Mouse (Mus musculus) kidney, embryonic 16.5 days (tissue): ENCODE measurements around the gene Zc3h6. TPM values are rescaled to one million over a fixed set of nuclear protein-coding genes. Genes with fewer than 3 reads are reported as not detected.

ENCODE experiments used
- ATAC-seq: fragments of 200-750 bp; cut with Nextera tagmentation; 2 replicates; pipeline ENCODE4 v1.8.0; 2017; ENCODE audit warnings: moderate TSS enrichment; ENCODE audit not compliant: low FRiP score, low TSS enrichment
- H3K27ac ChIP-seq: fragments of 300-500 bp; sonication (generic); 2 replicates; pipeline ENCODE4 v1.5.1; 2014; ENCODE audit warnings: low read length
- H3K27me3 ChIP-seq: fragments of 300-500 bp; sonication (generic); 2 replicates; pipeline ENCODE4 v1.6.1; 2014; ENCODE audit warnings: low read length, control low read depth, mixed read lengths; ENCODE audit not compliant: insufficient read depth
- H3K36me3 ChIP-seq: fragments of 300-500 bp; sonication (generic); 2 replicates; pipeline ENCODE4 v1.6.1; 2014; ENCODE audit warnings: low read length, control low read depth, mixed read lengths; ENCODE audit not compliant: insufficient read depth
- H3K4me1 ChIP-seq: fragments of 300-500 bp; sonication (generic); 2 replicates; pipeline ENCODE4 v1.6.1; 2014; ENCODE audit warnings: low read length, control low read depth, mixed read lengths; ENCODE audit not compliant: insufficient read depth
- H3K4me2 ChIP-seq: fragments of 300-500 bp; sonication (generic); replicated peaks from 2 replicates; pipeline ENCODE4 v1.6.1; 2014; ENCODE audit warnings: low read depth, low read length
- H3K4me3 ChIP-seq: fragments of 300-500 bp; sonication (generic); 2 replicates; pipeline ENCODE4 v1.5.1; 2014; ENCODE audit warnings: mild to moderate bottlenecking, low read length
- H3K9ac ChIP-seq: fragments of 300-500 bp; sonication (generic); replicated peaks from 2 replicates; pipeline ENCODE4 v1.6.1; 2014; ENCODE audit warnings: low read length
- H3K9me3 ChIP-seq: fragments of 300-500 bp; sonication (generic); 2 replicates; pipeline ENCODE4 v1.6.1; 2016; ENCODE audit warnings: low read length, control low read depth
- WGBS: fragments of 180-500 bp; shearing (Covaris S2); extraction: QIAGEN DNeasy Blood & Tissue Kit; methylation state at CpG from one replicate; pipeline ENCODE4 v1.1.7; 2014; 5-methylcytosine and 5-hydroxymethylcytosine counted together
- microRNA-seq: library from miRNA; unstranded; fragments of <30 nt; microRNA quantifications from one replicate; pipeline ENCODE4, GENCODE M21; 2016
- polyA plus RNA-seq: library from polyadenylated mRNA; unstranded; fragments of >200 nt; fragmentation: Nextera tagmentation; extraction: Ambion mirVana; gene quantifications from 2 replicates; pipeline ENCODE4 v1.2.1, GENCODE M21; 2015

Zc3h6 gene
- polyA plus RNA-seq, 1 experiment from 2014 or later, result 1.4 TPM

DNA sequence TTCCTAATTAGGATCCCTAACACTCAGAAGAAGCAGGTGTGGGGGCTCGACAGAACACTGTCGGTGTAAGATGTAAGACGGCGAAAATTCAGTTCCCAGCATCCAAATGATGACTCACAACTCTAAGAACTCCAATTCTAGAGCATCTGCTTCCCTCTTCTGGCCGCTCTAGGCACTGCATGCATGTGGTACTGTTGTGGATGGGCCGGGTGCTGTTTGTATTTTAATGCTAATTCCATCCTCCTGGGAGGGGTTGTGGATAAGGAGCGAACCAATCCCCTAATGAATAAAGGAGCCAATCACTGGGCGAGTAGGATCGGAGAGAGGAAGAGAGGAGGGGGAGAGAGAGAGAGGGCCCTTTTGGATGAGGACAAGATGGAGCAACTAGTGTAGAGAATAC lies 89.4 kb downstream of the Zc3h6 start:
- Histone ChIP-seq H3K9me3 (peaks cover 17% of the 10 kb centered on the region), H3K36me3 (no peaks in the 10 kb centered on the region), H3K27me3 (no peaks in the 10 kb centered on the region), H3K4me1 (no peaks in the 10 kb centered on the region), H3K4me2 (no peak overlapping the region), H3K4me3 (no peak overlapping the region), H3K27ac (no peak overlapping the region), H3K9ac (no peak overlapping the region)
- ATAC-seq, result no peak
- WGBS, result 53% methylated on average over 9 of the region's 9 CpGs

DNA sequence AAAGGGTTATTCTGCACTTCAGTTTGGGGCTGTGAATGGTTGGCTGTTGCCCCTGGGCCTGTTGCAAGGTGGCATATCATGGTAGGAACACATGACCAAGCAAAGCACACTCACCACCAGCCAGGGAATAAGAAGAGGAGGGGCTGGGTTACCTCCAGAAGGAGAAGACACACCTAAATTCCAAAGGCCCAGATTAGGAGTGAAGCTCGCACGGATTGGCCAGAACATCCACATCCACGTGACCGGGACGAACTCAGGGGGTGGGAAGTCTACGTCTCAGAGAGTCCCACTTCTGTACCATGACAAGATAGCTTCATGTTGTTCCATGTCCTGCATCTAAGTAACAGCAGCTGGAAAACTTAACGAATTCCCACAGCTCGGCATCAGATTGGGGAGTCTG lies 90.1 kb downstream of the Zc3h6 start:
- Histone ChIP-seq H3K27ac (no peak overlapping the region), H3K4me3 (no peak overlapping the region), H3K4me1 (no peaks in the 10 kb centered on the region), H3K4me2 (no peak overlapping the region), H3K9me3 (peaks cover 17% of the 10 kb centered on the region), H3K27me3 (no peaks in the 10 kb centered on the region), H3K36me3 (no peaks in the 10 kb centered on the region), H3K9ac (no peak overlapping the region)
- ATAC-seq, result no peak
- 95% methylated on average over 8 of the region's 8 CpGs for WGBS

DNA sequence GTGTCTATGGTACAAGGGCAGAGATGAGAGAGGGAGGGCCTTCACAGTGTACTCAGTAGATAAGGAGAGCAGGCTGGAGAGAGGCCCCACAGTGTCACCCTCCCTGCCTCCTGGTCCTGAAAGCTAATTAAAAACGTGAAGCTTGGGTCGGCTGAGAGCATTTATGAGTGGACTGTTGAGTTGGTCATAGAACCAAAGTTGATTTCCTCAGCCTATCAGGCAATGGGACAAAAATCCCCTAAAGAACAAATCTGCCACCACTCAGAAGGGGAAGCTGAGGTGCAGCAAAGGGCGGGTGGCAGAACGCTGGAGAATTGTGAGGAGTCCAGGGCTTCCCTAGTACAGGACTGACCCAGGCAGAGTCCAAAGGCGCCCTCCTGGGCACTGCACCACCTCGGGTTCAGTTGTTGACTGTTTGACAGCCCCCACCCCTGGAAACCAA lies 90.7 kb downstream of the Zc3h6 start:
- no peak overlapping the region for H3K9ac ChIP-seq
- H3K4me1 ChIP-seq, result no peaks in the 10 kb centered on the region
- no peaks in the 10 kb centered on the region for H3K27me3 ChIP-seq
- H3K4me2 ChIP-seq, result no peak overlapping the region
- peaks cover 17% of the 10 kb centered on the region for H3K9me3 ChIP-seq
- H3K36me3 ChIP-seq, result no peaks in the 10 kb centered on the region
- no peak overlapping the region for H3K4me3 ChIP-seq
- no peak overlapping the region for H3K27ac ChIP-seq
- WGBS, result 89% methylated on average over 6 of the region's 6 CpGs
- no peak for ATAC-seq

DNA sequence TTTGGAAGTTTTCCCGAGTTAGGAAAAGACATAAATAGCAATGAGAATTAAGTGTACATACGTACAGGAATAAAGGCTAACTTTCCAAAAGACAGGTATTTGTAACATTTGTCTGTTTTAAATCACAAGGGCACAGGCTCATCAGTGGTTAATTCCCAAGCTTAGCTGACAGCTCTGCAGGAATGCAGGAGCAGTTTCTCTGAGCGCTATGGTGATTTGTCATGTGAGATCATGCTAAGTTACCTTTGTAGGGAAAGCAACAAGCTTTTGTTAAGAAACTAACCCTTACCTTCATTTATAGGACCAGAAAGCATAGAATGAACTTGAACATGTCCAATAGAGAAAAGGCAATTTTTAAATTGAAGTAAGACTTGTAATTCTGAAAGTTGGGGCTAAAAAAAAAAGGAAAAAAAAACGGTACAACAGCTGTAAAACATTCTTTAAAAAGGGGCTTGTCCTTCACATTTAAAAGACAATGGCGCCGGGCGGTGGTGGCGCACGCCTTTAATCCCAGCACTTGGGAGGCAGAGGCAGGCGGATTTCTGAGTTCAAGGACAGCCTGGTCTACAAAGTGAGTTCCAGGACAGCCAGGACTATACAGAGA lies 94.4 kb downstream of the Zc3h6 start:
- H3K4me1 ChIP-seq, result no peaks in the 10 kb centered on the region; the same call in 1 of the 2 replicates
- no peak overlapping the region for H3K4me2 ChIP-seq
- H3K9ac ChIP-seq, result no peak overlapping the region
- peaks cover 13% of the 10 kb centered on the region for H3K9me3 ChIP-seq
- H3K27ac ChIP-seq, result no peak overlapping the region
- no peaks in the 10 kb centered on the region for H3K36me3 ChIP-seq
- H3K27me3 ChIP-seq, result no peaks in the 10 kb centered on the region
- ATAC-seq, result no peak
- H3K4me3 ChIP-seq, result no peak overlapping the region
- 81% methylated on average over 10 of the region's 10 CpGs for WGBS

DNA sequence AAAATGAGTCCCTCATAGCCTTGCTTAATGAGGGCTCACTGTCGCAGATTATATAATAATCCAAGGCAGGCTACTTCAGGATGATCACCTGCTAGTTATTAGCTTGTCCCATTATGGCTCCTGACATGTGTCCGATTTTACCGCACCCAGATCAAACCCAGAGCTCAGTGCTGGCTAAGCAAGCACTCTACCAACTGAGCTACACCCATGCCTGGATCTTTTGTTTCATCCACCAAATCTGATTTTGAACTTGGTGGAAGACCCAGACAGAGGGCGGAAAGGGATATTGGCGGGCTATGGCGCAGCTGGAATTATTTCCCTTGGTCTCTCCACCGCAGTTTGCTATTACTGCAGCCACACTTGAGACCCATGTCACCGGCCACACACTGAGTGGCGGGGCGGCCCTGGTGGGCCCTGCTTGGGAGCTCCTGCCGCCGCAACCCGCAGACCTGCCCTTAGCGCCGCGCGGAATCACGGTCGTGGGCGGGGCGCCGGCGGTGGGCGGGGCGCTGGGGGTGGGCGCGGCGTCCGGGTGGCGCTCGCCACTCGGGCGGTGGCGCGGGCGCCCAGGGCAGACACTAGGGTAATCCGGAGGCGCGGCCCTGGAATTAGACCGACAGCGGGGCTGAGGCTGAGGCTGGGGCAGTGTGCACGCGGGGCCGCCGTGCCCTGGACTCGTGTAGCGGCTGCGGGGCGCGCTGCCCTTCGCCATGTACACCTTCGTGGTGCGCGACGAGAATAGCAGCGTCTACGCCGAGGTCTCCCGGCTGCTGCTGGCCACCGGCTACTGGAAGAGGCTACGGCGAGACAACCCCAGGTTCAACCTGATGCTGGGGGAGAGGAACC lies 98.5 kb downstream of the Zc3h6 start, which contains the start of gene Ttl:
Ttl (plus strand) TSS at position 506 of the 846 bp plus-strand sequence.
- H3K9ac ChIP-seq, result peak within 1 kb of the TSS; percentile 75
- no peaks in the 10 kb centered on the region for H3K9me3 ChIP-seq
- peak within 1 kb of the TSS; percentile 75 for H3K4me2 ChIP-seq
- H3K4me3 ChIP-seq, result peak within 1 kb of the TSS; percentile 66
- H3K27ac ChIP-seq, result peak within 1 kb of the TSS; percentile 45
- peak; percentile 93 for ATAC-seq
- WGBS, result 1% methylated on average over 57 of the region's 62 CpGs
- H3K27me3 ChIP-seq, result no peaks in the 10 kb centered on the region
- H3K4me1 ChIP-seq, result peaks cover 12% of the 10 kb centered on the region
- peaks cover 13% of the 10 kb centered on the region; the same call in 1 of the 2 replicates for H3K36me3 ChIP-seq

DNA sequence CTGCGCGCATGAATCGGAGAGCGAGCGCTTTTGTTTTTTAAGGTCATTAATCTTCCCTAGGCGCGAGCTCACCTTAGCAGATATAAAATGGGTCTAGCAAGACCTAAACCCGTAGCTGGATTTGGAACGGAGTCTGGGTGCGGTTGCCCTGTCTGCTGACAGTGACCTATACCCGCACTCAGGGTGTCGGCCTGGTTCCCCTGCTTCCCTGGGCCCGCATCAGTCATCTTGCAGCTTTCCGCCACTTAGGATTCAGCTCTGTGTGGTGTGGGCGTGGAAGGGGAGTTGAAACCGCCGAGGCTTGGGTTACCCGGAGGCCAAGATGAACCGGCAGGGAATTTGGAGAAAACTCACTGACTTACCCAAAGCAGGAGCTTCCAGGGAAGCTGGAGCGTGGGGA lies 99.1 kb downstream of the Zc3h6 start:
- Histone ChIP-seq H3K4me2 (peak overlapping the region; percentile 75), H3K4me3 (peak overlapping the region; percentile 66), H3K27me3 (no peaks in the 10 kb centered on the region), H3K4me1 (peaks cover 12% of the 10 kb centered on the region), H3K9ac (peak overlapping the region; percentile 75), H3K36me3 (peaks cover 13% of the 10 kb centered on the region; the same call in 1 of the 2 replicates), H3K9me3 (no peaks in the 10 kb centered on the region), H3K27ac (peak overlapping the region; percentile 45)
- ATAC-seq, result peak; percentile 85
- WGBS, result 0% methylated on average over 20 of the region's 20 CpGs

Small RNAs within 50 kb of the gene (microRNA-seq; reads per million reads assigned to microRNA genes)
- not detected for gene Gm22859

Other genes with a start within 250 kb of the Zc3h6 start
- 33.3 and 34.7 TPM in 2 replicates for gene Tmem87b, start 149.3 kb upstream of the Zc3h6 start, polyA plus RNA-seq
- 8.1 TPM in 2 replicates for gene Fbln7, start 104.4 kb upstream of the Zc3h6 start, polyA plus RNA-seq
- 7.9 and 8.2 TPM in 2 replicates for gene Zc3h8, start 23.3 kb upstream of the Zc3h6 start, polyA plus RNA-seq
- gene Gm10762, start 323 bp downstream of the Zc3h6 start, polyA plus RNA-seq, result 12.7 and 12.9 TPM in 2 replicates
- 0.04 TPM in 1 of 2 replicates, not detected in the other for gene Vinac1, start 80.8 kb downstream of the Zc3h6 start, polyA plus RNA-seq
- gene Ttl, start 98.5 kb downstream of the Zc3h6 start, polyA plus RNA-seq, result 13.4 TPM in 2 replicates
- 27.2 and 33.4 TPM in 2 replicates for gene Polr1b, start 133.6 kb downstream of the Zc3h6 start, polyA plus RNA-seq
- gene Chchd5, start 162.3 kb downstream of the Zc3h6 start, polyA plus RNA-seq, result 26.1 and 27.0 TPM in 2 replicates
- gene Slc20a1, start 231.4 kb downstream of the Zc3h6 start, polyA plus RNA-seq, result 28.3 and 31.3 TPM in 2 replicates